Mouse (Mus musculus): Measurements from ENCODE around the gene Fermt1. TPM values are rescaled to one million over a fixed set of nuclear protein-coding genes. Genes with fewer than 3 reads are reported as not detected.
A peak's percentile ranks its signal among the peaks of the same experiment; 100 is the strongest.

Fermt1 gene
- polyA plus RNA-seq, 3 experiments from 2014 or later, result 0.11 TPM; not detected in 2

DNA sequence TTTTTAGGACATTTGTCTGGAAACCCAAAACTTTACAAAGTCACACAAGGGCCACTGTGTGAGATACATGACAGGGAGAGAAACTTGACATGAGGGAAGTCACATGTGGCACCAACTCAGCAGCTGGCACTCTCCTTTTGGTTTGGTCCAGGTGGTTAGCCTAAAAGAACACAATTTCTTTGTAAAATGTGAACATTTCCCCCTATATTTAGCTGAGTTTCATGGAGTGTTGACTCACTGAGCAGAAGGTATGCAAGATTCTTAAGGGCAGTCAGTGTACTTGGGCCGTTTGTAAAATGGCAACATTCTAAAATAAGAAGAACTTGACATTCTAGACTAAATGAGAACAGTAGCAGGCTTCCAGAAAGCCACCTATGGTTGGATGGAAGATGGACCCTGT, 30.9 kb downstream of the Fermt1 start:
- ATAC-seq, result no peak

DNA sequence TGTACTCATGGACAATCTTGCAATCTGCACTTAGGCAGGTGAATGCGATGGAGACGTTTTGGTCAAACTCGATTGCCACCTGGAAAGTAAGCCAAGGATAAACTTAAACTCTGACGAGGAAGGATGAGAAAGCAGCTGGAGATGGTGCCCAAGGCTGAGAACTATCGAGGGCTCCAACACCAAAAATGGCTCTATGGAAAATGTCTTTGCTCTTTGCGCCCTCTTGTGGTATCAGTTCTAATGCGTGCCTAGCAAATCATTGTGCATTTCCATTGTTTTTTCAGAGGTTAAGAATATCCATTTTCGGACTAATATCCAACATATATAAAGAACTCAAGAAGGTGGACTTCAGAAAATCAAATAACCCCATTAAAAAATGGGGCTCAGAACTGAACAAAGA, 38.9 kb downstream of the Fermt1 start:
- ATAC-seq, result peak; percentile 63

DNA sequence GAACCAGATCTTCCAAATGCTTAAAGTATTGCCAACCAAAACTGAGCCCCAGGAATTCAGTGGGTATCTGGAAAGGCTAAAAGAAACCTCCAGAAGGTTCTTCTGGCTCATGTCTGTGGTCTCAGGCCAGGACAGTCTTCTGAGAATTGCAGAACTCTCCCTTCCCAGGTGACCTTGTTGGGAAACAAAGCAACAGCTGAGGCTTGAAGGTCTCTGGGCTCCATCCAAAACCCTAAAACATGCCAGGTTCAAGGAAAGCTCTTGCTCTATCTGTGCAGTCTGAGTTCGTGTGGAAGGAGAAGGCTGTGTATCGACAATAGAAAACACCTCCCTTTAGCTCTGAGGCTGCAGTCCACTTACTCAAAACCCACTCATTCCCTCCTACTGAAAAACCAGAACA, 40.7 kb downstream of the Fermt1 start:
- ATAC-seq, result no peak

DNA sequence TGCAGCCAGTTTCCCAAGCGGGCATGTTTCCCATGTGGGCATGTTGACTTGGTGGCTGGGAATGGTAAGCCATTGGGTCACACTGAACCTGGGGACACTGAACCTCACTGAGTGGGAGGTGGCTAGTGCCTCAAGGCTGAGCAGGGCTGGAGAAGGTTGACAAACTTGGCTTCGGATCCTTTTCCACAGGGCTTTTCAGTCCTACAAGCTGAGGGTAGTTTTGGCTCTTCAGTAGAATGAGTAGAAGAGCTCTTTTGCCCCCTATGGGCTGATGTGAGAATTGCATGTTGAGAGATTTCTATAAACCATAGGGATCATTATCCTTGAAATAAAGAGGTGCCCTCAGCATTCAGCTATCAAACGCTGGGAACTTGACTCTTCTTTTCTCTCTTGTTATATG, 42.2 kb downstream of the Fermt1 start:
- ATAC-seq, result peak; percentile 48

DNA sequence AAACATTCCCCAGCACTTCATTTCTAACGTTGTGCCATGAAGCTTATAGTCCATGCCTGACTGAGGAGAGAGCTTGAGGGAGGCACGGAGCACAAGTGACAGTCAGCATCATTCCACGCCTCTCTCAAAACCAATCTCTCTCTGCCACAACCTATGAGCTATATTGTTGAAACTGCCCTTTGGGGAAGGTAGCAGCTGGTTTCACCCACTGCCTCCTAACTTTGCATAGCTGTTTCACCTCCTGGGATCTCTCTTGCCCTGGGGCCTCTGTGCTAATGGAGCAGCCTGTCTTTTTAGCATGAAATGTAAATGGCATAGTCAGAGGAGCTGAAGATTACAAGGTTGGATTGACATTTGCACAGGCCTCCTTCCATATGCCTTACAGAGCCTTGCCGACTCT, 43.6 kb downstream of the Fermt1 start:
- no peak for ATAC-seq

DNA sequence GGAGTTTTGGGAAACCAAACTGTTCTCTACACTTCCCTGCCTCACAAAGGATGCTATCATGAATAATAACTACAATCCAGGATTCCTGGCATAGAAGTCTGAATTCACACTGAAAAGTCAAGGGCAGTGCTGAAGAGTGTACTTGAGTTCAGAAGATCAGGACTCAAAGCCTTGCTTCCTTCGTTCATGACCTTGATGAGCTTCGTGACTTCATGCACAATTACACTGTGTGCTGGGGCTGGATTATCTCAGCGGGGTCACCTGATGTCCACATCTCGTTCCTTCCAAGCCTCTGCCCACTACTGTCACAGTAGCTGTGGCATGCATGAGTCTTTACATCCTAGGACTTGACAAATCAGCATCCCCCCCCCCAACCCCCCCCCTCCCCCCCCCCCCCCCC, 44.1 kb downstream of the Fermt1 start:
- ATAC-seq, result no peak

DNA sequence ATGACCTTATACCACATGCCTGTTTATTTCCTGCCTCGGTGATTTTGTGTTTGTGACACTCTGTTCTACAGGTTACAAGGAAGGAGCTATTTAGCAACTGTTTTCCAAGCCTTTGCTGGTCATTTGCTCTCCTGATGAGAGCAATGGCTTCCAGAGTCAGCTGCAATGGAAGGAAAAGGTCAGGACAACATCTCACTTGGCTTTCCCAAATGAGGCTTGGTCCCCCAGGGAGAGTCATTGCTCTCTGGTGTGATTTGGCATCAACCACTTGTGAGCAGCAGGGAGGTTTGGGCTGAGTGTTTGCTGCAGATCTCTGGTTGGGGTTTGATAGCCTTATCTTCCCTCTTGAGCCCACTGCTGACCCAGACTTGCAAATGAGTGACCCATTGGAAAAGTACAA, 45.1 kb downstream of the Fermt1 start:
- ATAC-seq, result no peak

DNA sequence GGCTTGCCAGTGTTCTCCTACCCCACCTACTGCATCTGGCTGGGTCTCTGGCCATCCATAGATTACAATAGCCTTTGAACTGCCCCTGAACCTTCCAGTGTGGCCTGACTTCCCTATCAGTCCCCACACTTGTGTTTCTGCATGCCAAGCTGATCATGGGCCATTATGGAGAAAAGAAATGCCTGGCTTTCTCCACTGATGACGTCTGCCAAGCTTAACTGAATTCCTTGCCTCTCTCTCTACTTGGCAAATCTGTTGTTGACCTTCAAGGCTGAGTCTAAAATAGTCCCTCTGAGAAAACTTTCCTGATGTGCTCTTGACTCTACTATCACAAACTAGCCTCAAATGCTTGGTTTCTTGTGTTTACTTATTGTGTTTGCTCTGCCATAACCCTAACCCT, 47.5 kb downstream of the Fermt1 start:
- ATAC-seq, result no peak

DNA sequence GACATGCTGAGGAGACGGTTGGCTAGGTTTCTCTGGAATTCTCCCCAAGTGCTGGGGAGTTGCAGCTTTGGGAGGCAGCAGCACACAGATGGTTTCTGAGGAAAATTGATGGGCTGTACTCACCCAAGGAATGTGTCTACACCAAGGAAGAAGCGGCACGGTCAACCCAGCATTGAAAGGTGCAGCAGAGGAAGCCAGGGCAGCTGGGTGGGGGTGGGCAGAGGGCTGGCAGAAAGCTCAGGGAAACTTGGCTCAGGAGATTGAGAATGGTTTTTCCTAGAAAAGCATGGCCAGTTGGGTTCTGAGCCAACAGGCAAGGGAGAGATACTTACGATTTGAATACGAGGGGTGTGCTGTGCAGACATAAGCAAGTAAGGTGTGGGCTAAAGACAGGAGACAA, 51.9 kb downstream of the Fermt1 start:
- no peak for ATAC-seq

DNA sequence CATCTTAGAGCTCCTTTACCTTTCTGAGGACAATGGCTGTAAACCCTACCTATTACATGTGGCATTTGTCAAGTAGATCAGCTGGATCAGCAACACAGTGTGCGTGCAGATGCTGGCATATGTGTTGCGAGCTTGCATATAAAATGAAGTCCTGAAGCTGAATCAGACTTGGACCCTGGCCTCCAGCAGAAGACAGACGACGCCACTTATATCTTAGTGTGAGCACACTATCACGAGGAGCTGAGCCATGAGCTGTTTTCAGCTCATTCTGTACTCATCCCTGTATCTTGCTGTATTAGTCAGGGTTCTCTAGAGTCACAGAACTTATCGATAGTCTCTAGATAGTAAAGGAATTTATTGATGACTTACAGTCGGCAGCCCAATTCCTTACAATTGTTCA, 60.4 kb downstream of the Fermt1 start:
- ATAC-seq, result no peak

DNA sequence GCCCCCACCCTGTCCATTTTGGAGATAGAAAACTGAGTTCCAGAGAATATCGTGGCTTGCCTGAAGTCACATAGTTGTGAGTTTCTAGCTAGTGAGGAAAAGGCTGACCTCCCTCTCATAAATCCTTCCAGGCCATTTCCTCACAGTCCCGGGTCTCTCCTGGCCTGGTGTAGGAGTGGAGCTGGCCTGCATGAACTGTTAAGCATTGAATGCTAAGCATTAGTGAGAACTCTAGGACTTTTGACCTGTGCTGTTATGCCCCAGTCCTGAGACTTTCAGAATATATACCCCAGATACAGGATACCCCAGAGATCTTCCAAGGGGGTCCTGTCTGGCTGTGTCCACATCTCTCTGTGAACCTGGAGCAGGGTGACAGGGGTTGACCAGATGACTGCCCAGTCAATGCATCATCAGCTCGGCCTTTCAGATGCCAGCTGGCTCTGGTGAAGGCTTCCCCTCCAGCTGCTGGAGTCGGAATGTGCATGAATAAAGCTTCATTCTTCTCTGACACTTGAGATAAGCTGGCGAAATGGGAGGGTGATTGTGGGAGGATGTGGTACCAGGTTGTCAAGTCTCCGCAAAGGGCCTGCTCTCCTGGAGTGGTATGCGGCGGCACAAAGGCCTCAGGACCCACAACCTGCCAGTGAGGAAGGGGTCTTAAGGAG, 61.3 kb downstream of the Fermt1 start:
- ATAC-seq, result no peak

DNA sequence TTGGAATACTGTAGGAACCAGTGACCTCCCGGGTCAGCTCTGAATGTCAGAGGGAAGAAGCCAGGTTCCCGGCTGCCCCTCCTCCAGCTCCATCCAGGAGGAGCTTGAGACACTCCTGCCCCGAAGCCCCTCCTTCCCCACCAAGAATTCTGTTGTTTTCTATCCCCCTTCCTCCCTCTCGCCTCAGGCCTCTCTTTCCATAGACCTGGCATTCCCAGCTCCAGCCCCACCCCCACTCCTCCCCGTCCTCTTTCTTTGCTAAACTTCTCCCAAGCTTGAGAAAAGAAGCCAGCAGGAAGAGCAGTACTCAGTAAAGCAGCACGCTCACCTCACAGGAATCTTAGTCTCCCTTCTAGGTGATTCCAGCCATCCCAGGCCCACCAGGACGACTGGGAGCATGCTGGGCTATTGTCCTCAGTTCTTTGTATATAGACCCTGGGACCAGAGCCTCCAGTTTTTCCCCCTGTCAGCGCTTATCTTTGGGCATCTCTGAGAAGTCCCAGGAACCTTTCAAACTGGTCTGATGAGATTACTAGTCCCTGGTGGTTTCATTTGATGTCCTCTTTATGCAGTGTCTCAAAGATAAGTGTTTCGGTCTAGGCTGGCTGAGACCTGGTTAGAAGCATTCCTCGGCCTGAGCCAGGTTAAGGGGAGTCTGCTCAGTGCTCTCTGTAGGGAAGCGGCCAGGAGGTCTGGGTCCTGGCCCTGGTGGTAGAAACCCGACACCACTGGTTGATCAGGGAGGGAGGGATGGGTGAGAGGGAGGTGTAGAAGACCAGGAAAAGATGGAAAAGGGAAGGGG, 64.7 kb downstream of the Fermt1 start, which contains the start of gene Lrrn4:
Gene Lrrn4 (minus strand): TSS at position 48 of the 802 bp plus-strand sequence.
- no peak for ATAC-seq

DNA sequence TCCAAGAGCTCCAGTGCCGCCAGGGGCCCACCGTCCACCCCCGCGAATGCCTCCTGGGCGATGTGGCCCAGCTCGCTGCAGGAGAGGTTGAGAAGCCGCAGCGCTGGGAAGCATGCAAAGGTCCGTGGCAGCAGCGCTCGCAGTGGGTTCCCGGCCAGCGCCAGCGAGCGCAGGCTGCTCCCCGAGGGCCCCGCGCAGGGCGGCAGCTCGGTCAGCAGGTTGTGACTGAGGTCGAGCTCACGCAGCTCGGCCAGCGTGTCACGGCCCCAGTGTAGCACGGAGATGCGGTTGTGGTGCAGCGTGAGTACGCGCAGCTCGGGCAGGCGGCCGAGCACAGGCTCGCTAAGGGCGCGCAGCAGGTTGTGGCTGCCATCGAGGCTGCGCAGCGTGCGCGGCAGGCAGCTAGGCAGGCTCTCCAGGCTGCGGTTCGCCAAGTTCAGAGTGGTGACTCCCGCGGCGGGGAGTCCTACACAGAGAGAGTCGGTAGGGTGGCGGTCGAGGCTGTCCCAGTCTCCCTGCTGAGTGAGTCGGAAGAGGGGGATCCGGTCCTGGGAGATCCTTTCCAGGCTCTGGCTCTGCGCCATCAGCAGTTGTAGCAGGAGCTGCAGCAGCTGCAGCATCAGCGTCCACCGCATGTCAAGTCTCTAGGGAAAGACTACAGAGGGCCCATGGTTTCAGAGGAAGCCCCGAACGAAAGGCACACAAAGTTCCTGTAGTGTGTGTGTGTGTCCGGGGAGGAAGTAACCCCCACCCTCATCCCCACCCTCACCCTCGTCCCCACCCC, 66.3 kb downstream of the Fermt1 start:
- peak; percentile 38 for ATAC-seq

DNA sequence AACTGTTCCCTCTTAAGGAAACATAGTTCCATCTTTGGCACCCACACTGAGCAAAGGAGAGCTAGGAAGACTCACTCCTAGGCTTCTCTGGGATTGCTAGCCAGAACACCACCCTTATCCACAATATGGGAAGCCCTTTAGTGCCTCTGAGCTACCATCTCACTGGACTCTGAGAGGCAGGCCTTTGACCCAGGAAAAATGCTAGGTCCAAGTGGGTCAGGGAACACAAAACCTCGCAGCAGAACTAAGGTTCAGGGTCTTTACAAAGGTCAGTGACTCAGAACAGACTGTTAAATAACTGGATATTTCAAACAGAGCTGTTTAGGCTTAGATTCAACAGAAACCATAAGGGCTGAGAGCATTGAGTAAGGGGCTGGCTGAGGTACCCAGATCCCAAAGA, 68.7 kb downstream of the Fermt1 start:
- ATAC-seq, result no peak

DNA sequence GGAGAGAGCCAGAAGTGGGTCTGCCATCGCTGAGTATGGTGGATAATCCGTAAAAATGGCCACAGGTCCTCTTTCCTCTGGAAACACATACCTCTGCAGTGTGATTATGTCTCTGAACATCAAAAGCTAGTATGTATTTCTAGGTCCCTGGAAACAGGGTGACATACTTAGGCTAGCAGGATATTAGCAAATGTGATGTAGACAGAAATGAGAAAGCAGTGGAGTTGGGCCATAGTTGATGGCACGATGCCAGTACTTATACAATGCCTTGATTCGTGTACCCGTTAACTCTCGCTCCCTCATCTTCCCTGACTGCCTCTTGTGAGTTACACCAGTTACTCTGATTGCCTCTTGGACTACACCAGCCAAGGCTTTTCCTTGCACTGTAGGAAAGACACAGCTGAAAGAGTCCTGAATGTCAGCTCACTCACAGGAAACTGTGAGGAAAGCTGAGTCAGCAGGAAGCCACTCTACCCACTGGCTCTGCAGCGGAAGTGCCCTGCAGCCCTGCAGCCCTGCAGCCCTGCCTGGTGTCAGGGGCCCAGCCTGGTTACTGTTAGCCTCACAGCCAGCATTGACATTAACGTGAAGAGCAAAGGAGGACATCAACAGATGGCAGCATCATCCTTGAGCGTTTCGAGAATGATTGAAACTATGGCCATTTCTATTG, 71.9 kb downstream of the Fermt1 start:
- ATAC-seq, result peak; percentile 94

DNA sequence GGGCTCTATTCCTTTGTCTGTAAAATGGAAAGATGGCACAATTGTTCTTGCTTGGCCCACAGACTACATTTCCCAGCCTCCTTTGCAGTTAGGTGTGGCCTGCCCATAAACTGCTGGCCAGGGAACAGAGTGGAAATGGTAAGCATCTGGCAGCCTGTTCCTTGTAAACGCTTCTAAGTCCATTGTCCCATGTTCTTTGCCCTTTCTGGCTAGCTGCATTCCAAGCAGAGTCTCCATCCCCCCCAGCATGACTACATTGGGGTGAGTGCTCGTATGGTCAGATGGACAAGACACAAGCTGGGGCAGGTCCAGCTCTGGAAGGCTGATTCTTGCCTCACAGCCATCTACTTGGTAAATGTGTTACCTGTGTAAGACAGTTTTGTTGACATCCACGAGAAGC, 74.0 kb downstream of the Fermt1 start:
- no peak for ATAC-seq

DNA sequence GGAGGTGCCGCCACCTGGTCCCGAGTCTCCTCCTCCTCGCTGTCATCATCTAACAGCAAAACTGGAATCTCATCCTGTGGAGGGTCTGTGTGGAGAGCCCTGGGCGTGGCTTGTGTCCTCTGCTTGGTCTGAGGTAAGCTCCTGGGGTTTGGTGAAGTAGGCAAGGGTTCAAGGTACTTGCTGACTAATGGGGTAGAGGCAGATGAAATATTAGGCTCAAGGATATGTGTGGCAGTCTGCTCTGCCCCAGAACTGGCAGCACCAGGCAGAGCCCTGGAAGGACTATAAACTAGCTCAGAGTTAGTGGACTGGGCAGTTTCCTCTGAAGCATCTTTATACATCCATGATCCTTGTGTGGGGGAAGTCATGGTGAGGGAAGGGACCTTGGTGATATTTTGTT, 75.4 kb downstream of the Fermt1 start:
- ATAC-seq, result no peak

DNA sequence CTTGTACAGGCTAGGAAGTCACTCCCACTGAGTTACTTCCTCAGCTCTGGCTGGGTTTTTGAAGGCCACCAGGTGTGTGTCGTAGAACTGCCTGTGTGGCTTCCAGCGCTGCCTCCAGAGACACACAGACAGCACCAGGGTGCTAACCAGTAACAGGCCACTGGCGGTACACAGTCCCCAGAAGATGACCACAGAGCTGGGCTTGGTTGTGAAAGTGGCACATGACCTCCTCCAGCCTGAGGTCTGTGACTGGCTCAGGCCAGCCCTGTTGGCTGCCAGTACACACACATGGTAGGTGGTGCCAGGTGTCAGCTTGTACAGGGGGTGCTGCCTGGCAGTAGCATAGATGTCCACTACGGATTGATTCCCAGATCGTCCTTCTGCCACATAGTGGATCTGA, 76.0 kb downstream of the Fermt1 start:
- no peak for ATAC-seq

DNA sequence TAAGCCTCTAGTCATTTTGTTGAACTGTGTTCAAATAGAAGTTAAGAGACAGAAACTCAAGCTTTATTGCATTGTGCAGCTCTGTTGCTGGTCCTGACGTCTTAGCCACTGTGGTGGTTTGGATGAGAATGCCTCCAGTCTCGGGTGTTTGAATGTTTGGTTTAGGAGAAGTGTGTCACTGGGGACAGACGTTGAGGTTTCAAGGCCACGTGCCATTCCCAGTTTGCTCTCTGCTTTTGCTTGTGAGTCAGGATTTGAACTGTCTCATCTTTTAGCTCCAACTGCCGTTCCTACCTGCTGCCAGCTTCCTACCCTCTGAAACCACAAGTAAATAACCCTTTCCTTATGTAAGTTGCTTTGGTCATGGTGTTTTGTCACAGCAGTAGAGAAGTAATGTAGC, 78.2 kb downstream of the Fermt1 start:
- no peak for ATAC-seq

DNA sequence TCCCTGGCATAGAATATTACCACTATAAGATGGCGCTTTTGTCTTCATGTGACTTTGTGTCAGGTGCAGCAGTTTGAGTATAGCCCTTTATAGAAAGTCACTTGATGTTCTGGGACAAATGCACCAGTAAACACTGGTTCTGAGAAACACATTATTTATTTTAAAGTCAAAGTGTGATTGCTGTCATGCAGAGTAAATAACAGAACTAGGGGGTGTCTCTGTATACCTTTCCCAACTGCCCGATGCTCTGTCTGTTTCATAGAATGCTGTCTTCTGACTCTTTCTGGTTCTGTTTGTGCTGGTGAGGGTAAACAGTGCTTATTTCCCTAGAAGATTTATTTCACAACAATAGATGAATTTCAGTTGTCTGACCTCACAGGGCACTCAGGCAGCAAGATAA, 82.4 kb downstream of the Fermt1 start:
- ATAC-seq, result no peak

DNA sequence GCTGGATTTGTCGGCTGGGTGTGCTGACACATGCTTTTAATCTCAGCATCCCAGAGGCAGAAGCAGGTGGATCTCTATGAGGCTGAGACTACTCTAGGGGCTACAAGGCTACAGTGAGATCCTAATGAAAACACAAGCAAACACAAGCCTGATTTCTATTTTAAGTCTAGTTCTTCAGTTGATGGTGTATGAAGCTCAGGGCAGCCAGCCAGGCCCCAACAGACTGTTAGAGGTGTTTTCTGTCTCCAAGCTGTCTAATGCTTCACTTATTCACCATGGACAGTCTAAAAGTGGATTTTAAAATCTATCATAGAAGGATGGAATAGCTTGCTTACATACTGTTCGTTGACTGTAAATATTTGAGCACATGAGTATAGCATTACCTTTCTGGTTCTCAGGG, 84.2 kb downstream of the Fermt1 start:
- no peak for ATAC-seq

DNA sequence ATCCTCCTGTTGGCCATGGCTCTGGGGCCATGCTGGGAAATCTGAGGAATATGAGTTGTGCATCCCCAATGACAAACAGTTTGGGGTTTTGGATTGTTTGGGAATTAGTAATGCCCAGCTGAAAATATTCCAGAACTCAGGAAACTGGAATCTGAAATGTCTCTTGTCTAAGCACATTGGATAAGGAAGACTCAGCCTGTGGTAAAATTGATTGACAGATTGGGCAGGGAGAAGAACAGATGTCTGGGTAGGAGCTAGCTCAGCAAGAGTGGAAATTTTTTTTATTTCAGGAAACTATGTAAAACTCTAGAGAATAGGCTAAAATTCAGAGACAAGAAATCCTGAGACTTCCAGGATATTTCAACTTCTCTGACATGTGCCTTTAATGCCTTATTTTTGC, 85.3 kb downstream of the Fermt1 start:
- no peak for ATAC-seq

DNA sequence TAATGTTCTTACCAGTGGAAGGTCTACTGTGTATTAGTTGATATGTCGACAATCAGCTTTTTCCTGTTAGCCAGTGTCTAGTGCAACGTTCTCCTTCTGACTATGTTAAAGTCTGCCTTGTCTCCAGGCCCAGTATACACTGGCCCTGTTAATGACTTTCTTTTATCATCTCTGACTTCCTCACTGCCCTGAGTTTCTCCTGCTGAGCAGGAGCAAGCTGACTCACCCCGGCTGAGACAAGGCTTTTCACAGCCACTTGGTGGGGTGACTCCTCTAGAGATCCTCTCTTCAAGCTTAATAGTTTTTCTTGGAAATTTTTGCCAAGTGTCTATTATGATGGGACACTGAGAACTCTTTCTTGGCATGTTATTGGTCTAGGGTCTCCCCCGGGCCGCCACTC, 89.4 kb downstream of the Fermt1 start:
- ATAC-seq, result no peak

Measured in inflammation-experienced regulatory T-cells, adult 6 months (primary cell).